Mouse (Mus musculus): ENCODE data around the gene Olfr1305. TPM values are rescaled to one million over a fixed set of nuclear protein-coding genes. Genes with fewer than 3 reads are reported as not detected.

Gene Olfr1305
- polyA plus RNA-seq (2014; fragmentation: Nextera tagmentation; extraction: Ambion mirVana): not detected in 2 replicates

- H3K9ac ChIP-seq (ENCODE audit: low read depth, low read length): no peak within 1 kb of the TSS
- no peaks in the 10 kb centered on the region for H3K27me3 ChIP-seq (replicated peaks; ENCODE audit: control insufficient read depth, insufficient read depth, low read length)
- H3K36me3 ChIP-seq (ENCODE audit: control insufficient read depth, insufficient read depth, low read length): no peaks in the 10 kb centered on the region
- WGBS: 88% methylated on average over 2 of the region's 2 CpGs
- H3K9me3 ChIP-seq (ENCODE audit: control insufficient read depth, low read length): no peaks in the 10 kb centered on the region
- H3K27ac ChIP-seq (replicated peaks; ENCODE audit: low read depth, low read length): no peak within 1 kb of the TSS
- H3K4me3 ChIP-seq (ENCODE audit: low read depth, low read length): no peak within 1 kb of the TSS
- ATAC-seq (ENCODE audit: low read depth) (no peak), DNase-seq (ENCODE audit: low spot score) (no peak)
- H3K4me2 ChIP-seq (ENCODE audit: low read depth, low read length): no peak within 1 kb of the TSS
- H3K4me1 ChIP-seq (ENCODE audit: control insufficient read depth, insufficient read depth, low read length): no peaks in the 10 kb centered on the region
Measured at GRCm38 (mm10) chr2:111877049-111877448, at the start of gene Olfr1305. Gene Olfr1305 (minus strand): TSS chr2:111877149.

GRCm38 (mm10) chr2:111916171-111916570, 39.2 kb upstream of the Olfr1305 start, which contains the start of gene Olfr1306:
Gene Olfr1306 (minus strand): TSS chr2:111916271.
- no peak for DNase-seq (ENCODE audit: low spot score)
- Histone ChIP-seq H3K27ac (replicated peaks; ENCODE audit: low read depth, low read length) (no peak within 1 kb of the TSS), H3K4me2 (ENCODE audit: low read depth, low read length) (no peak within 1 kb of the TSS), H3K4me1 (ENCODE audit: control insufficient read depth, insufficient read depth, low read length) (no peaks in the 10 kb centered on the region), H3K4me3 (ENCODE audit: low read depth, low read length) (no peak within 1 kb of the TSS), H3K9me3 (ENCODE audit: control insufficient read depth, low read length) (no peaks in the 10 kb centered on the region), H3K36me3 (ENCODE audit: control insufficient read depth, insufficient read depth, low read length) (no peaks in the 10 kb centered on the region), H3K9ac (ENCODE audit: low read depth, low read length) (no peak within 1 kb of the TSS), H3K27me3 (replicated peaks; ENCODE audit: control insufficient read depth, insufficient read depth, low read length) (no peaks in the 10 kb centered on the region)
- ATAC-seq (ENCODE audit: low read depth): no peak
- WGBS: 80% methylated on average over 1 of the region's 1 CpGs

GRCm38 (mm10) chr2:111820240-111820639, 56.7 kb downstream of the Olfr1305 start, which contains the start of gene Olfr1303:
Gene Olfr1303 (minus strand): TSS chr2:111820340.
- Histone ChIP-seq H3K9ac (ENCODE audit: low read depth, low read length) (no peak within 1 kb of the TSS), H3K4me3 (ENCODE audit: low read depth, low read length) (no peak within 1 kb of the TSS), H3K4me1 (ENCODE audit: control insufficient read depth, insufficient read depth, low read length) (no peaks in the 10 kb centered on the region), H3K9me3 (ENCODE audit: control insufficient read depth, low read length) (no peaks in the 10 kb centered on the region), H3K36me3 (ENCODE audit: control insufficient read depth, insufficient read depth, low read length) (no peaks in the 10 kb centered on the region), H3K27ac (replicated peaks; ENCODE audit: low read depth, low read length) (no peak within 1 kb of the TSS), H3K4me2 (ENCODE audit: low read depth, low read length) (no peak within 1 kb of the TSS), H3K27me3 (replicated peaks; ENCODE audit: control insufficient read depth, insufficient read depth, low read length) (no peaks in the 10 kb centered on the region)
- DNase-seq (ENCODE audit: low spot score) (no peak), ATAC-seq (ENCODE audit: low read depth) (no peak)
- 84% methylated on average over 2 of the region's 2 CpGs for WGBS

Other genes with a start within 250 kb of the Olfr1305 start
- not detected in 2 replicates for gene Olfr1298, start 227.9 kb downstream of the Olfr1305 start, polyA plus RNA-seq (2014; fragmentation: Nextera tagmentation; extraction: Ambion mirVana)
- gene Olfr1299, start 215.7 kb downstream of the Olfr1305 start, polyA plus RNA-seq (2014; fragmentation: Nextera tagmentation; extraction: Ambion mirVana): not detected in 2 replicates
- not detected in 2 replicates for gene Olfr1301, start 126.1 kb downstream of the Olfr1305 start, polyA plus RNA-seq (2014; fragmentation: Nextera tagmentation; extraction: Ambion mirVana)
- gene Olfr1302, start 99.7 kb downstream of the Olfr1305 start, polyA plus RNA-seq (2014; fragmentation: Nextera tagmentation; extraction: Ambion mirVana): 0.12 TPM in 1 of 2 replicates, not detected in the other
- not detected in 2 replicates for gene Olfr1303, start 56.8 kb downstream of the Olfr1305 start, polyA plus RNA-seq (2014; fragmentation: Nextera tagmentation; extraction: Ambion mirVana)
- 0.11 TPM in 1 of 2 replicates, not detected in the other for gene Olfr1306, start 39.1 kb upstream of the Olfr1305 start, polyA plus RNA-seq (2014; fragmentation: Nextera tagmentation; extraction: Ambion mirVana)
- not detected in 2 replicates for gene Olfr1307, start 72.3 kb upstream of the Olfr1305 start, polyA plus RNA-seq (2014; fragmentation: Nextera tagmentation; extraction: Ambion mirVana)
- gene Olfr1308, start 87.8 kb upstream of the Olfr1305 start, polyA plus RNA-seq (2014; fragmentation: Nextera tagmentation; extraction: Ambion mirVana): not detected in 2 replicates
- not detected in 2 replicates for gene Olfr1309, start 113.1 kb upstream of the Olfr1305 start, polyA plus RNA-seq (2014; fragmentation: Nextera tagmentation; extraction: Ambion mirVana)
- gene Olfr1310, start 135.6 kb upstream of the Olfr1305 start, polyA plus RNA-seq (2014; fragmentation: Nextera tagmentation; extraction: Ambion mirVana): not detected in 2 replicates
- not detected in 2 replicates for gene Olfr1311, start 147.3 kb upstream of the Olfr1305 start, polyA plus RNA-seq (2014; fragmentation: Nextera tagmentation; extraction: Ambion mirVana)
- gene Olfr1312, start 173.1 kb upstream of the Olfr1305 start, polyA plus RNA-seq (2014; fragmentation: Nextera tagmentation; extraction: Ambion mirVana): not detected in 2 replicates
- 0.13 TPM in 1 of 2 replicates, not detected in the other for gene Olfr1313, start 200.7 kb upstream of the Olfr1305 start, polyA plus RNA-seq (2014; fragmentation: Nextera tagmentation; extraction: Ambion mirVana)
- not detected in 2 replicates for gene Olfr1314, start 219.6 kb upstream of the Olfr1305 start, polyA plus RNA-seq (2014; fragmentation: Nextera tagmentation; extraction: Ambion mirVana)
- gene Olfr1315-ps1, start 238.3 kb upstream of the Olfr1305 start, polyA plus RNA-seq (2014; fragmentation: Nextera tagmentation; extraction: Ambion mirVana): not detected in 2 replicates

Measured in embryonic facial prominence, embryonic 14.5 days (tissue).